Mouse (Mus musculus) intestine, embryonic 16.5 days (tissue): Measurements from ENCODE around the gene Limch1. TPM values are rescaled to one million over a fixed set of nuclear protein-coding genes. Genes with fewer than 3 reads are reported as not detected.

ENCODE experiments used
- ATAC-seq: fragments of 200-750 bp; cut with Nextera tagmentation; 2 replicates; pipeline ENCODE4 v1.8.0; 2017; ENCODE audit warnings: moderate TSS enrichment, moderate library complexity
- H3K27ac ChIP-seq: fragments of 300-500 bp; sonication (generic); 2 replicates; pipeline ENCODE4 v1.5.1; 2014; ENCODE audit warnings: mild to moderate bottlenecking, low read length
- H3K27me3 ChIP-seq: fragments of 300-500 bp; sonication (generic); replicated peaks from 2 replicates; pipeline ENCODE4 v1.6.1; 2014; ENCODE audit warnings: low read length, control low read depth, mixed read lengths; ENCODE audit not compliant: control insufficient read depth, insufficient read depth
- H3K36me3 ChIP-seq: fragments of 300-500 bp; sonication (generic); 2 replicates; pipeline ENCODE4 v1.6.1; 2014; ENCODE audit warnings: low read length, control low read depth; ENCODE audit not compliant: control insufficient read depth, insufficient read depth
- H3K4me1 ChIP-seq: fragments of 300-500 bp; sonication (generic); 2 replicates; pipeline ENCODE4 v1.6.1; 2014; ENCODE audit warnings: low read length, control low read depth, mixed read lengths; ENCODE audit not compliant: control insufficient read depth, insufficient read depth
- H3K4me2 ChIP-seq: fragments of 300-500 bp; sonication (generic); 2 replicates; pipeline ENCODE4 v1.6.1; 2014; ENCODE audit warnings: low read depth, low read length, control low read depth
- H3K4me3 ChIP-seq: fragments of 300-500 bp; sonication (generic); 2 replicates; pipeline ENCODE4 v1.5.1; 2014; ENCODE audit warnings: mild to moderate bottlenecking, low read length
- H3K9ac ChIP-seq: fragments of 300-500 bp; sonication (generic); 2 replicates; pipeline ENCODE4 v1.6.1; 2014; ENCODE audit warnings: low read depth, low read length
- H3K9me3 ChIP-seq: fragments of 300-500 bp; sonication (generic); 2 replicates; pipeline ENCODE4 v1.6.1; 2016; ENCODE audit warnings: low read length, control low read depth; ENCODE audit not compliant: control insufficient read depth
- WGBS: fragments of 180-500 bp; shearing (Covaris S2); extraction: QIAGEN DNeasy Blood & Tissue Kit; methylation state at CpG from one replicate; pipeline ENCODE4 v1.1.7; 2014; 5-methylcytosine and 5-hydroxymethylcytosine counted together
- polyA plus RNA-seq: library from polyadenylated mRNA; unstranded; fragments of >200 nt; fragmentation: Nextera tagmentation; extraction: Ambion mirVana; gene quantifications from 2 replicates; pipeline ENCODE4 v1.2.1, GENCODE M21; 2015

The Limch1 gene
- polyA plus RNA-seq, 1 experiment from 2014 or later = 8.5 TPM

GRCm38 (mm10) chr5:66941710-66942450 lies 196.3 kb downstream of the Limch1 start:
- H3K9me3 ChIP-seq = no peaks in the 10 kb centered on the region
- no peaks in the 10 kb centered on the region for H3K4me1 ChIP-seq
- H3K4me3 ChIP-seq = no peak overlapping the region
- H3K27ac ChIP-seq = no peak overlapping the region
- no peak for ATAC-seq
- WGBS = 72% methylated on average over 8 of the region's 8 CpGs
- no peaks in the 10 kb centered on the region for H3K27me3 ChIP-seq
- no peak overlapping the region for H3K4me2 ChIP-seq
- no peak overlapping the region for H3K9ac ChIP-seq
- H3K36me3 ChIP-seq = no peaks in the 10 kb centered on the region

DNA sequence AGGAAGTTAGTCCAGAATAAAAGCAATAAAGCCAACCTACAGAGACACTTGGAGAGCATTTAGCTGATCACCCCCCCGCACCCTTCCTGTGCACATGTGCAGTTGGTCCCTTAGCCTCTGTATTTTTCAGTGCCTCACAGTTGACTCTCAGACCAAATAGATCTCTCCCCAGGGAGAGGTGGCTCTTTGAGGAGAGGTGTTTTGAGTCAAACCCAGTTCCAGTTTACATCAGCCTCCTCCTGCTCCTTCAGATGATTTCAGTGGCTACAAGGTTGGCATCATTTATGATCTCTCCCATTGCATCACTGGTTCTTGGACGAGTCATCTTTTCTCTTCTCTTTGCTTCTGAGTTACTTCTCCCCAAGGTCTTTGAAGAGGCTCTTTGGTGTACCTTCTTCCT lies 197.3 kb downstream of the Limch1 start:
- no peak overlapping the region for H3K27ac ChIP-seq
- H3K4me1 ChIP-seq = no peaks in the 10 kb centered on the region; the same call in 1 of the 2 replicates
- H3K27me3 ChIP-seq = no peaks in the 10 kb centered on the region
- H3K36me3 ChIP-seq = no peaks in the 10 kb centered on the region
- no peak overlapping the region for H3K4me3 ChIP-seq
- ATAC-seq = no peak
- no peak overlapping the region for H3K9ac ChIP-seq
- 80% methylated on average over 2 of the region's 2 CpGs for WGBS
- no peaks in the 10 kb centered on the region for H3K9me3 ChIP-seq
- no peak overlapping the region for H3K4me2 ChIP-seq

DNA sequence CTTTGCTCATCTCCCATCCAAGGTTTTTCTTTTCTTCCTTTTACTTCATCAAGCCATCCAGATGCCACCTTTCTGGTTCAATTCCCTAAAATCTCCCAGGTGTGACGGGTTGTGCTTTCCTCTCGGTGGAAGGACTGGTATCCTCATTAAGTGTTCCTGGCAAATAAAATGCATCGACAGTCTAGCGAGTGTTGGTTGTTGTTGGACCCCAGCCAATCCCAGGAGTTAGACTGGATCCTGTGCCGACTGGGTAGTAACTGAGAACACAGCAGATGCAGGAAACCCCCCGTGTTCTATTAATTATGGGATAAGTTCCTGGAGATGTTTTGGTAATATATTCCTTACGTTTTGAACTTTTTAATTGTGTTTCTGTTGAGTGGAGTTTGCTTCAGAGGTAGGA lies 197.9 kb downstream of the Limch1 start:
- no peak overlapping the region for H3K9ac ChIP-seq
- 68% methylated on average over 7 of the region's 7 CpGs for WGBS
- no peak overlapping the region for H3K27ac ChIP-seq
- peaks cover 5% of the 10 kb centered on the region; the same call in 1 of the 2 replicates for H3K4me1 ChIP-seq
- no peaks in the 10 kb centered on the region for H3K27me3 ChIP-seq
- ATAC-seq = no peak
- H3K4me2 ChIP-seq = no peak overlapping the region
- no peak overlapping the region for H3K4me3 ChIP-seq
- H3K36me3 ChIP-seq = no peaks in the 10 kb centered on the region
- H3K9me3 ChIP-seq = no peaks in the 10 kb centered on the region

DNA sequence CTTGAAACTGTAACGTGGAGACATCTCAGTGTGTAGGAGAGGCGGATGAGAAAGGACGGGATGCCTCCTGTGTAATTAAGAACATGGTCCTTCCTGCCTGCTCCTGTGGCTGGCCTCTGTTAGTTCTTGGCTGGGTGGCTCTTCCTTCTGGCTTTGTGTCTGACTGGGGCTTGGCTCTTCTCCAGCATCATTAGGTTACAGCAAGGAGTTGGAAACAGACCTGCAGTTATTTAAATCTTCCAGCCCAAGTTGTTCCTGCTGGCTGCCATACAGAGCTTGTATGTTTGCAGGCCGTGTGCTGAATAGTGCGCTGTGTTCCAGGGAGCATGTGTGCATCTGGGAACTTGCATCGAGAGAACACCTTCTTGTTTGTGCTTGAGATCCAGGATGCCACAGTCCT lies 202.3 kb downstream of the Limch1 start:
- Histone ChIP-seq H3K27me3 (no peaks in the 10 kb centered on the region), H3K36me3 (no peaks in the 10 kb centered on the region), H3K4me1 (peaks cover 5% of the 10 kb centered on the region; the same call in 1 of the 2 replicates), H3K9me3 (no peaks in the 10 kb centered on the region), H3K27ac (no peak overlapping the region; the same call in 1 of the 2 replicates), H3K9ac (no peak overlapping the region), H3K4me2 (no peak overlapping the region), H3K4me3 (no peak overlapping the region)
- peak; percentile 23; the same call in 1 of the 2 replicates for ATAC-seq
- WGBS = 37% methylated on average over 6 of the region's 6 CpGs

GRCm38 (mm10) chr5:66949098-66949692 lies 203.6 kb downstream of the Limch1 start:
- Histone ChIP-seq H3K4me3 (no peak overlapping the region), H3K4me1 (peaks cover 5% of the 10 kb centered on the region; the same call in 1 of the 2 replicates), H3K4me2 (no peak overlapping the region), H3K27me3 (no peaks in the 10 kb centered on the region), H3K9me3 (no peaks in the 10 kb centered on the region), H3K36me3 (no peaks in the 10 kb centered on the region), H3K27ac (no peak overlapping the region), H3K9ac (no peak overlapping the region)
- WGBS = 76% methylated on average over 8 of the region's 8 CpGs
- ATAC-seq = no peak

GRCm38 (mm10) chr5:66953375-66953774 lies 207.7 kb downstream of the Limch1 start:
- 51% methylated on average over 3 of the region's 3 CpGs for WGBS
- Histone ChIP-seq H3K27ac (no peak overlapping the region), H3K4me2 (no peak overlapping the region), H3K9me3 (no peaks in the 10 kb centered on the region), H3K4me3 (no peak overlapping the region), H3K9ac (no peak overlapping the region), H3K36me3 (no peaks in the 10 kb centered on the region), H3K4me1 (peaks cover under 1% of the 10 kb centered on the region; the same call in 1 of the 2 replicates), H3K27me3 (no peaks in the 10 kb centered on the region)
- ATAC-seq = no peak

- Histone ChIP-seq H3K27ac (no peak overlapping the region), H3K4me3 (no peak overlapping the region), H3K4me1 (no peaks in the 10 kb centered on the region), H3K27me3 (no peaks in the 10 kb centered on the region), H3K4me2 (no peak overlapping the region), H3K9ac (no peak overlapping the region), H3K36me3 (no peaks in the 10 kb centered on the region), H3K9me3 (no peaks in the 10 kb centered on the region)
- 74% methylated on average over 7 of the region's 7 CpGs for WGBS
- ATAC-seq = no peak
Measured at GRCm38 (mm10) chr5:66953971-66954644, 208.5 kb downstream of the Limch1 start.

GRCm38 (mm10) chr5:66955245-66955644 lies 209.6 kb downstream of the Limch1 start:
- H3K4me1 ChIP-seq = no peaks in the 10 kb centered on the region
- WGBS = 60% methylated on average over 5 of the region's 5 CpGs
- no peaks in the 10 kb centered on the region for H3K36me3 ChIP-seq
- no peak overlapping the region for H3K9ac ChIP-seq
- no peak overlapping the region for H3K4me2 ChIP-seq
- H3K9me3 ChIP-seq = no peaks in the 10 kb centered on the region
- H3K27ac ChIP-seq = no peak overlapping the region
- no peaks in the 10 kb centered on the region for H3K27me3 ChIP-seq
- ATAC-seq = no peak
- H3K4me3 ChIP-seq = no peak overlapping the region

GRCm38 (mm10) chr5:66957656-66958055 lies 212.0 kb downstream of the Limch1 start:
- Histone ChIP-seq H3K4me3 (no peak overlapping the region), H3K36me3 (no peaks in the 10 kb centered on the region), H3K9ac (no peak overlapping the region), H3K4me2 (no peak overlapping the region), H3K9me3 (no peaks in the 10 kb centered on the region), H3K4me1 (no peaks in the 10 kb centered on the region), H3K27me3 (no peaks in the 10 kb centered on the region), H3K27ac (no peak overlapping the region)
- 88% methylated on average over 10 of the region's 10 CpGs for WGBS
- ATAC-seq = no peak
